Mouse (Mus musculus): ENCODE results near the gene Cryab. TPM values are rescaled to one million over a fixed set of nuclear protein-coding genes. Genes with fewer than 3 reads are reported as not detected.

The Cryab gene
- total and polyA plus RNA-seq, 3 experiments = not detected

- H3K9ac ChIP-seq (ENCODE audit: control insufficient read depth, low read depth, low read length, poor library complexity, severe bottlenecking) = no peak overlapping the region
- H3K27me3 ChIP-seq (ENCODE audit: control insufficient read depth in 1 of 2, insufficient read depth in 2 of 2, low read length in 2 of 2) = peaks cover 9 to 11% of the 10 kb centered on the region in 2 experiments; a peak in 3 of 4 replicates
- no peak overlapping the region for H3K27ac ChIP-seq (ENCODE audit: control insufficient read depth, low read depth, low read length)
- H3K4me3 ChIP-seq (ENCODE audit: control insufficient read depth in 1 of 2, insufficient read depth in 1 of 2, low read depth in 2 of 2, low read length in 2 of 2) = no peak overlapping the region
- peaks cover 0 to 3% of the 10 kb centered on the region in 2 experiments; a peak in 1 of 4 replicates for H3K4me1 ChIP-seq (ENCODE audit: control insufficient read depth in 1 of 2, insufficient read depth in 2 of 2, low read length in 2 of 2)
- H3K79me2 ChIP-seq (ENCODE audit: control insufficient read depth, insufficient read depth, low read length, poor library complexity) = no peaks in the 10 kb centered on the region
- no peaks in the 10 kb centered on the region for H3K36me3 ChIP-seq (ENCODE audit: control insufficient read depth in 1 of 2, insufficient read depth in 2 of 2, low read length in 2 of 2)
- TF ChIP-seq ZMIZ1 (IDR thresholded peaks at IDR 0.05; ENCODE audit: low read depth, low read length) (no peak), POLR2AphosphoS5 (IDR thresholded peaks at IDR 0.05; ENCODE audit: borderline replicate concordance, low read depth, low read length) (no peak), SMC3 (IDR thresholded peaks at IDR 0.05; ENCODE audit: low read depth, low read length) (no peak), CHD2 (IDR thresholded peaks at IDR 0.05; ENCODE audit: low read length) (no peak), MYC (IDR thresholded peaks at IDR 0.05; ENCODE audit: low read depth, low read length) (no peak), ZC3H11A (IDR thresholded peaks at IDR 0.05; ENCODE audit: low read depth, low read length) (no peak), RCOR1 (IDR thresholded peaks at IDR 0.05; ENCODE audit: low read depth, low read length) (no peak), POLR2AphosphoS2 (IDR thresholded peaks at IDR 0.05; ENCODE audit: low read length) (no peak), ZNF384 (IDR thresholded peaks at IDR 0.05; ENCODE audit: low read depth, low read length) (no peak), KAT2A (conservative IDR thresholded peaks at IDR 0.05; ENCODE audit: low read depth, low read length) (no peak), TAL1 (IDR thresholded peaks at IDR 0.05; ENCODE audit: low read length) (no peak), MYB (IDR thresholded peaks at IDR 0.05; ENCODE audit: low read depth, low read length) (no peak), MEF2A (IDR thresholded peaks at IDR 0.05; ENCODE audit: extremely low read depth, insufficient replicate concordance, low read depth, low read length, poor library complexity, severe bottlenecking) (no peak), NRF1 (IDR thresholded peaks at IDR 0.05; ENCODE audit: insufficient read depth, low read depth, low read length, poor library complexity, severe bottlenecking) (no peak), POLR2A (IDR thresholded peaks at IDR 0.05; ENCODE audit: control insufficient read depth in 1 of 2, insufficient read depth in 1 of 2, low read depth in 1 of 2, low read length in 2 of 2, poor library complexity in 1 of 2) (no peak), CHD1 (IDR thresholded peaks at IDR 0.05; ENCODE audit: low read depth, low read length) (no peak), ZKSCAN1 (IDR thresholded peaks at IDR 0.05; ENCODE audit: low read depth, low read length) (no peak), UBTF (IDR thresholded peaks at IDR 0.05; ENCODE audit: borderline replicate concordance, insufficient read depth, low read depth, low read length) (no peak), HCFC1 (IDR thresholded peaks at IDR 0.05; ENCODE audit: low read depth, low read length) (no peak), TBP (IDR thresholded peaks at IDR 0.05; ENCODE audit: low read depth, low read length) (no peak)
- DNase-seq (ENCODE audit: low read depth, low spot score) = no peak
- no peaks in the 10 kb centered on the region for H3K9me3 ChIP-seq (replicated peaks; ENCODE audit: insufficient read depth, low read length)
These were observed 8.9 kb upstream of the Cryab start for GRCm38 (mm10) chr9:50742261-50742660.

- H3K4me1 ChIP-seq (ENCODE audit: control insufficient read depth in 1 of 2, insufficient read depth in 2 of 2, low read length in 2 of 2) = peaks cover 0 to 3% of the 10 kb centered on the region in 2 experiments; a peak in 1 of 4 replicates
- H3K79me2 ChIP-seq (ENCODE audit: control insufficient read depth, insufficient read depth, low read length, poor library complexity) = no peaks in the 10 kb centered on the region
- peaks cover 10 to 11% of the 10 kb centered on the region in 2 experiments; a peak in 3 of 4 replicates for H3K27me3 ChIP-seq (ENCODE audit: control insufficient read depth in 1 of 2, insufficient read depth in 2 of 2, low read length in 2 of 2)
- no peak for DNase-seq (ENCODE audit: low read depth, low spot score)
- H3K27ac ChIP-seq (ENCODE audit: control insufficient read depth, low read depth, low read length) = no peak overlapping the region
- H3K4me3 ChIP-seq (ENCODE audit: control insufficient read depth in 1 of 2, insufficient read depth in 1 of 2, low read depth in 2 of 2, low read length in 2 of 2) = no peak overlapping the region
- no peaks in the 10 kb centered on the region for H3K9me3 ChIP-seq (replicated peaks; ENCODE audit: insufficient read depth, low read length)
- no peak overlapping the region for H3K9ac ChIP-seq (ENCODE audit: control insufficient read depth, low read depth, low read length, poor library complexity, severe bottlenecking)
- no peaks in the 10 kb centered on the region for H3K36me3 ChIP-seq (ENCODE audit: control insufficient read depth in 1 of 2, insufficient read depth in 2 of 2, low read length in 2 of 2)
- TF ChIP-seq SIN3A (IDR thresholded peaks at IDR 0.05; ENCODE audit: low read length) (no peak), USF2 (IDR thresholded peaks at IDR 0.05; ENCODE audit: borderline replicate concordance in 1 of 2, insufficient read depth in 1 of 2, low read depth in 1 of 2, low read length in 2 of 2) (no peak), ELF1 (IDR thresholded peaks at IDR 0.05; ENCODE audit: low read depth, low read length) (no peak), TAL1 (IDR thresholded peaks at IDR 0.05; ENCODE audit: low read length) (no peak), RAD21 (IDR thresholded peaks at IDR 0.05; ENCODE audit: low read depth, low read length) (no peak), KAT2A (conservative IDR thresholded peaks at IDR 0.05; ENCODE audit: low read depth, low read length) (no peak), POLR2AphosphoS5 (IDR thresholded peaks at IDR 0.05; ENCODE audit: borderline replicate concordance, low read depth, low read length) (no peak), MAX (IDR thresholded peaks at IDR 0.05; ENCODE audit: low read length) (no peak), POLR2AphosphoS2 (IDR thresholded peaks at IDR 0.05; ENCODE audit: low read length) (no peak), RCOR1 (IDR thresholded peaks at IDR 0.05; ENCODE audit: low read depth, low read length) (no peak), MEF2A (IDR thresholded peaks at IDR 0.05; ENCODE audit: extremely low read depth, insufficient replicate concordance, low read depth, low read length, poor library complexity, severe bottlenecking) (no peak), E2F4 (IDR thresholded peaks at IDR 0.05; ENCODE audit: borderline replicate concordance, low read depth, low read length) (no peak), TBP (IDR thresholded peaks at IDR 0.05; ENCODE audit: low read depth, low read length) (no peak)
These were observed 8.4 kb upstream of the Cryab start for GRCm38 (mm10) chr9:50742744-50743143.
